Mouse (Mus musculus) right cerebral cortex, postnatal 4 days (tissue): Measurements from ENCODE around the gene Csf3r.

Experiments
- DNase-seq: peaks from one replicate; pipeline ENCODE4 v3.0.0-alpha.2; 2022

Gene Csf3r

DNA sequence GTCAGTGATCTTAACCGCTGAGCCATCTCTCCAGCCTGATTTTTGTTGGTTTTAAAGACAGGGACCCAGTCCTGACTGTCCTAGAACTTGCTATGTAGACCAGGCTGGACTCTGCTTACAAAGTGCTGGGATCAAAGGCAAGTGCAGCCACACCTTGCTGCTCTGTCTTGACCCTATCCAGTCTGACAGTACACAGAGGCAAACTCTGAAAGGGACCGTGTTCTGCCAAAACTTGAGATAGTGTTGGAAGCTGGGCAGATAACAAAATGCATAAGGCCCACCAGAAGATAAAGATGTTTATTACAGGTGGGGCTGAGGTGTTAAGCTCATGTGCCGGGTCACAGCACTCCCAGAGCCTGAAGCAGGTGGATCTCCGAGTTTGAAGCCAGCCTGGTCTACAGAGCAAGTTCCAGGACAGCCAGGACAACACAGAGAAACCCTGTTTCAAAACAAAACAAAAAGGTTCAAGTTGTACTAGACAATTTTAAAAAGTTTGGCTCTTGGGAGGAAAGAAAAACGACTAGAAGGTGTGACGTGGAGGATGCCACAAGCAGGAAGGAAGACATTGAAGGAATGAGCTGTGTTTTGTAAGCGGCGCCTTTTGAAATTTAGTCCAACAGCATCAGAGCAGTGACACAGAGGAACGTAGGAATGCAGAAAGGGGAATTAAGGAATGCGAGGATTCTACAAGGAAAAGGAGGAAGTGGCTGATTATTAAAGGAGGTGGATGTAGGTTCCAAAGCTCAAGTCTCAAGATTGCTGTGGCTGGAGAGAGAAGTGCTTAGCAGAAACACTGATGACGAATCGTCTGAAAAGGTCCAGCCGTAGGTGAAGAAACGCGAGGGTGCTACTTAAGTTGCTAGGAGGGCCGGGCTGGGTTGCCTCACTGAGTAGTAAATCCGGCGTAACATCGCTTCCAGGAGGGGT, 33.1 kb downstream of the Csf3r start:
- DNase-seq: no peak

- DNase-seq: peak; percentile 85
Observed at GRCm38 (mm10) chr4:126058134-126058996, 34.0 kb downstream of the Csf3r start, which contains the start of gene Oscp1. Oscp1 (plus strand) TSS chr4:126058565.

DNA sequence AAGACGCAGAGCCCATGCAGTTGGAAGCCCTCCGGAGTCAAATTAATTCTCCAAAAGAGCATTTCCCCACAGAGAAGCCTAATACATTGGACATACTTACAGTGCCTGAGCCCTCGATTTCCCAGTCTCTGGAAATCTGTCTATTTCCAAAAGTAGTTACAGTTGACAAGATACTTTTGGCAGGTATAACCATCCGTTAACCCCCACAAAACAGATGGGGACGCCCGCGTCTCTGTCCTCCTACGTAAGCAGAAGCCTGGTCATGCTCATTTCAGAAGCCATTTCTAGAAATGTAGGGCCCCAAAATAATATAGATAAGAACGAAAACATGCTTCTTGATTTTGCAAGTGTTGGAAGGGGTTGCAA, 34.6 kb downstream of the Csf3r start:
- DNase-seq: peak; percentile 16

- no peak for DNase-seq
Observed at GRCm38 (mm10) chr4:126062856-126063255, 38.5 kb downstream of the Csf3r start.

- DNase-seq: no peak
Observed at GRCm38 (mm10) chr4:126065241-126065640, 40.9 kb downstream of the Csf3r start.

GRCm38 (mm10) chr4:126067401-126068077, 43.2 kb downstream of the Csf3r start:
- DNase-seq: no peak

DNA sequence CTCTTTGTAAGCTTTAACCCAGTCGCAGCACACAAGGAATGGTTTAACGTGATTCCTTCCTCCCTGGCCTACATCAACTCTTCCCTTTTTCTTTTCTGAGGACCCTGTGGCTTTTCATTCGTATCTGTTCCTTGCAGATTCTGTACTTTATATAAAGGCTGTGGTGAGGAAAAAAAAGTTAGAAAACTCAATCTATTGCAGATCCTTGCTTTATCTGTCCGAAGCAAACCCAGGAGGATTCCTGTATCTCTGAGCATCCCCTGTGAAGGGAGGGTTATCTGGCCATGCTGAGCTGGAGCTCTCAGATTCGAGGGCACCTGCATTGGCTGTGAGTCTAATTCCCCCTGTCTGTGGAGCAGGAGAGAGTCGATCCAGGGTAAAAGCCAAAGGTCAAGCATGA, 44.5 kb downstream of the Csf3r start:
- DNase-seq: no peak

- no peak for DNase-seq
Observed at GRCm38 (mm10) chr4:126077833-126078232, 53.5 kb downstream of the Csf3r start.

DNA sequence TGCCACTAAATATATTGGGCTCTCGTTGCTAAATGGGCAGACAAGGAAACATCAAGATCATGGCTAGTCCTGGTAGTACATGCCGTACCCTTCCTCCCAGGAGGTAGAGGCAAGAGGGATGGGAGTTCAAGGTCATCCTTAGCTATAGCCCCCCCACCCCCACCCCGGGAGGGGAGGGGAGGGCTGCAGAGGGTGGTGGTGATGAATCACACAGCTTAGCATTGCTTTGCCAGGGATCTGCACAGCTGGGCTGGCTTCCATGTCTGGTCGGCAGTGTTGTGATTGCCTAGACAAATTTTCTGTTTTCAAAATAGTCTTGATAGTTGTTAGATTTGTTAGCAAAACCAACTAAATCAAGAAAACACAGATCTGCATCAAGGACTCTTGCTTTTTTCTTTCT, 54.9 kb downstream of the Csf3r start:
- no peak for DNase-seq

DNA sequence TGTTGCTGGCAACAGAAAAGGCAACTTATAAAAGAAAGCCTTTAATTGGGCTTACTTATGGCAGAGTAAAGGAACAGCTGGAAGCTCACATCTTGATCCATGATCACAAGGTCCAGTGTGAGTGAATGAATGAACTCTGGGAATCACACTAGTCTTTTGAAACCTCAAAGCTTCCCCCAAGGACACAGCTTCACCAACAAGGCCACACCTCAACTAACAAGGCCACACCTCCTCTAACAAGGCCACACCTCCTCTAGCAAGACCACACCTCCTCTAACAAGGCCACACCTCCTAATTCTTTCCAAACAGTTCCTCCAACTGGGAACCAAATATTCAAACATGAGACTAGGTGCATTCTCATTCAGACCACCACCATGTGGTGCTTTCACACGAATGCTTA, 57.3 kb downstream of the Csf3r start:
- no peak for DNase-seq

DNA sequence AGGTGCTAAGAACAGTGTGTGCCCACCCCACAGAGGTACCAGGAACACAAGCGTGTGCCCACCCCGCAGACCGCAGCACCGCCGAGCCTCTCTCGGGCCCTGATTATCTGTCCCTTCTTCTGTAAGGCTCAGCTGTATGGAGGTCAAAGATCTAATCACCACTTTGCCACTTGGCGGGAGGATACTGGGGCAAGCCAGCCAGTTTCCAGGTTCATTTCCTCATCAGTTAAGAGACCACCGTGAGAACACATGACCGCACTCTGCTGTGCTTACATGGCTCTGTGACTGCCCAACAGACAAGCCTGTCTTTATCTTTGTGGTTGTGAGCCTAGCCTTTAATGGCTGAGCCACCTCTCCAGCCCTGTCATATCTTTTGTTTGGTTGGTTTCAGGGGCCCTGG, 58.7 kb downstream of the Csf3r start:
- no peak for DNase-seq

GRCm38 (mm10) chr4:126084382-126084781, 60.0 kb downstream of the Csf3r start:
- no peak for DNase-seq

DNA sequence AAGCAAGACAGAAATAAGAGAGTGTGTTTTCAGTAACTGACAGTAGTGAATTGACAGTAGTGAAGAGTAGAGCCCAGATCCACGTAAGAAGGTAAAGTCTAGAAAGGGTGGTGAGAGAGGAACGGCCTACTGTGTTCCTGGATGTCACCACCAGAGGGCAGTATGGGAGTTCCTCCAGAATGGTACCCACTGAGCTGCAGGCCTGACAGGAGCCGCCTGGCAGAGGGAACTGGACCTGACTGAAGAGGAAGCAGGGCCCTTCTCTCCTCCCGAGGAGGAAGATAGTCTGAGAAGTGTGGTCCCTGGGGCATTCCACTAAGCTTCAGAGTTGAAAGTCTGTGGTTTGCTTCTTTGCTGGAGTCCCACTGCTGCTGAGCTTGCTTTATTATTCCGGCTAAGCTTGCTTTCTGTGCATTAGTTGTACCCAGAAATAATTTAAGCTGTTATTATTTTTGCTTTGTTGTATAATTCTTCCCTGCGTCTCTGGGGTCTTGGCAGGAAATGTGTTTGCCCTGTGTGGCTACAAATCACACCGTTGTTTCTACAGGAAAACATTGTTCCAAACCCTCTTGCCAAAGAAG, 61.7 kb downstream of the Csf3r start:
- DNase-seq: peak; percentile 76

DNA sequence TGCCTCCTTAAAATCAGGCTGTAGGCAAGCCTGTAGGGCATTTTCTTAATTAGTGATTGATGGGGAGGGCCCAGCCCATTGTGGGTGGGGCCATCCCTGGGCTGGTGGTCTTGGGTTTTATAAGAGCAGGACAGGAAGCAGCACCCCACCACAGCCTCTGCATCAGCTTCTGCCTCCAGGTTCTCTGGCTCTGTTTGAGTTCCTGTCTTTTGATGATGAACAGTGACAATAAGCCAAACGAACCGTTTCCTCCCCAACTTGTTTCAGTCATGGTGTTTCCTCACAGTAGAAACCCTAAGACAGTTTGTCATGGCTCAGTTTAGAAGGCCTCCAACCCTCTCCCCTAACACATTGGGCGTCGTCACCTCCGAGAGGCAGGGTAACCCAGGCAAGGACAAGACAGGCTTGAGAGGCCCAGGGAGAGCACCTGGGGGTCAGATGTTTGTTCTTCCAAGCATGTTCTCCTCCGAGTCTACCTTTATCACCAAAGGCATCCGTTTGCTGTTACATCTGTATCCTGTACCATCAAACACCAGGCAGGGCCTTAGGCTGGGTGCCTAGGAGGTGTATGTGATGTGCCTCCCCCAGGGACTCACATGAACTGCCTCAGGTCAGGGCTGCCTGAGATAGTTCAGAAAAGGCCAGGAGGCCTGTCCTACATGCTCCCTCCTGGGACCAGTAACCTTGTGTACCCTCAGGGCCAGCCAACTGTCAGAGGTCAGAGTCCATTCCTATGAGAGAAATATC, 65.9 kb downstream of the Csf3r start:
- DNase-seq: no peak

GRCm38 (mm10) chr4:126090848-126091124, 66.4 kb downstream of the Csf3r start:
- DNase-seq: no peak

DNA sequence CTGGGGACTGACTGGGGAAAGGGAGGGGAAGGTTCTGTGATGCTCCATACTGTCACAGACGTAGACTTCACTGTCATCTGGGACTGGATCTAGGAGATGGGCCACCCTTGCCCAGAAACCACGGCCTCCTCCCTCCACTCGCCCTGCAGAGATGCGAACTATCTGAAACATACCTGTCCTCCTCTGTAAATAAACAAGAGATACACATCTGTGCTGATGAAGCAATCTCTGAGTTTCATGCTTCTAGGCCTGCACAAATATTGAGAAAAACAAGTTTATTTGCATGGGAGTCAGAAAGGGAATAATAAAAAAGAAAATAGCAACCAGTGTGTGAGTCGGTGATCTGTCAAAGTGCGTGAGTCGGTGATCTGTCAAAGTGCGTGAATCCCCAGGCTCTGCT, 67.5 kb downstream of the Csf3r start:
- DNase-seq: no peak
